Mouse (Mus musculus) B cell, adult 2 months (primary cell): Measurements from ENCODE around the gene Gm17359.

Experiments used
- DNase-seq, 2 experiments: peaks; one replicate each; pipeline ENCODE4 v3.0.0; 2022

The Gm17359 gene

GRCm38 (mm10) chr3:79358721-79359120 is 22.3 kb downstream of the Gm17359 start:
- no peak for DNase-seq

GRCm38 (mm10) chr3:79360317-79361101 is 24.0 kb downstream of the Gm17359 start:
- no peak for DNase-seq

GRCm38 (mm10) chr3:79366098-79366497 is 29.6 kb downstream of the Gm17359 start:
- DNase-seq: no peak

DNA sequence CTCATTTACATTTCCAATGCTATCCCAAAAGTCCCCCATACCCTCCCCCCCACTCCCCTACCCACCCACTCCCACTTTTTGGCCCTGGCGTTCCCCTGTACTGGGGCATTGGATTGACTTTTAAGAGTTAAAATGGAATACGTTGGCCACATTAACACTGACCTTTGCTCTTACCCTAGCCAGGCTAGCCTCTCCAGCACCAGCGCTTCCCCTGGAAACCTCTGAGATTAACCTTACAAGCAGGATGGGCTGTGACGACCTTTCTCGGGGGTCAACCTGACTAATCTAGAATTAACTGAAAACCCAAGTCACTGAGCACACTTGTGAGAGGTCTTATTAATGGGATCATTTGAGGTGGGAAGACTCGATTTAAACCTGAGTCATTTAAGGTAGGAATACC is 31.8 kb downstream of the Gm17359 start:
- no peak for DNase-seq

- no peak for DNase-seq
These were observed 34.0 kb downstream of the Gm17359 start for GRCm38 (mm10) chr3:79370385-79370929.

GRCm38 (mm10) chr3:79371506-79372195 is 35.2 kb downstream of the Gm17359 start:
- DNase-seq: no peak

DNA sequence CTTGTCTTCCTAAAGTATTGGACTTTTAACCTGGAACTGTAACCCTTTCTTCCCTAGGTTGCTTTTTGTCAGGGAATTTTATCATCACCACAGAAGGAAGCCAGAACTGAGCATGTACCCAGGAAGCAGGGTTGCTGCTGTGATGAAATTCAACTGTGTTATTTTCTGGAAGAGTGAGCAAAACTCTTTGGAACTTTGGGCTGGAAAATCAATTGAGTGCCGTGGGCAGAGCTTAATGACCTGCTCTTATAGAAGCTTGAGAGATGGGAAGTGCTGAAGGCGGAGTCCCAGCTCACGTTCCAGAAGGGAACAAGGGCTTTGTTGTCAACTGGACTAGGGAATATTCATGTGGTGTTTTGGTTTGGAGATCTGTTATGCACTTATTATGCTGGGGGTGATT is 37.5 kb downstream of the Gm17359 start:
- no peak for DNase-seq

DNA sequence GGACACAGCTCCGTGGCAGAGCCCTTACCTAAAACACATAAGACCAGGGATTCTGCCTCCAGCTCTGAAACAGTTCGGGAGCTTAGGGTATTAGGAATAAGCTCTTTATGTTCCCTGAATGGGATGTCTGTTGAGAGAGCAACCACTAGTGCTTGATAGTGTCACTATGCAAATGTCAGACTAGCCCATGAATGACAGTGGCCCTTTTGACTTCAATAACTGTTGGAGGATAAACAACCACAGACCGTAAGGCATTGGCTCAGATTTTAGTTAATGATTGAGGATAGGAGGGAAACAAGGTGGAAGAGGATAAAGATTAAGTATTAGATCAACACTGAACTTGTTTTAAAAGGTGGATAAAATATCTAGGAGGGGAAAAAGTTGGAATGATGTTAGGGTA is 41.6 kb downstream of the Gm17359 start:
- no peak for DNase-seq

DNA sequence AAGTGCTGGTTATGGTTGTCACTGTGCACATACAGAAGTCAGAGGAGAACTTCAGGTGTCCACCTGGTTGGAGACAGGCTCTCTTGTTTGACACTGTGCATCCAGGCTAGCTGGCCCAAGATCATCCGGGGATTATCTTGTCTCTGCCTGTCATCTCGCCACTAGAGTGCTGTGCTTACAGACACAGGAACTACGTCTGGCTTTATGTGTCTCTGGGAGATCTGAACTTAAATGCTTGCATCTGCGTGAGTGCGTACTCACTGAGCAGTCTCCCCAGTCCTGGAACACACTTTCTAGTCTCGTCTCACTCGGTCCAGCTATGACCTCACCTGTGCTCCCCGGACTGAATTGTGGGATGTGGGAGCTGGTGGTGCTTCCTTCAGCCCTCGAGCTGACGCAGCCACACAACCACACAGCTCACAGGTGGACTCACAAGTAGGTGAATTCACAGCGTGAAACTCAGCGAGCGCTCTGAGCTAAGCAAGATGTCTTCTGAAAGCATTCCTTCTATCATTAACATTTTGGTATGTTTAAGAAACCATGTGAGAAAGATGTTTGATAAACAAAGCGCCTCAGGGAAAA is 42.9 kb downstream of the Gm17359 start:
- no peak for DNase-seq

- DNase-seq: no peak
These were observed 43.6 kb downstream of the Gm17359 start for GRCm38 (mm10) chr3:79379873-79380595.

- DNase-seq: no peak
These were observed 44.9 kb downstream of the Gm17359 start for GRCm38 (mm10) chr3:79381398-79381797.

- DNase-seq: no peak
These were observed 49.1 kb downstream of the Gm17359 start for GRCm38 (mm10) chr3:79385434-79386029.

GRCm38 (mm10) chr3:79389081-79389480 is 52.6 kb downstream of the Gm17359 start:
- DNase-seq: no peak

GRCm38 (mm10) chr3:79400552-79400951 is 64.1 kb downstream of the Gm17359 start:
- no peak for DNase-seq

DNA sequence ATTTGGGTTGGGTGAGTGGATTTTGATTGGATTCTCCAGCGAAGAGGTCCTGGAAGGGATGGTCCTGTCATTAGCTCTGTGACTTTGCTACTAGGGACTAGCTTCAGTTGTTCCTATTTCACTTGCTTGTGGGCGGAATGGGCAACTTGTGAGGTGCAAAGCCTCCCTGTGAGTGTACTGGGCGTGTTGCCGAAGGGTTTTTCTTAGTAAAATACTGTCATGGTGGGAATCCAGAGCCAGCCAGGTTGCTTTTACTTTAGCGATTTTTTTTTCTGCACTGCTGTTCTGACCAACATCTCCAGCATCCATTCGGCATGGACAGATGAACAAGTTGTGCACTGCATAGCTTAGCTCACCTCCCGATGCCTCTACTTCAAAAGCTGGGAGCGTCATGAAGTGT is 65.6 kb downstream of the Gm17359 start:
- no peak for DNase-seq

DNA sequence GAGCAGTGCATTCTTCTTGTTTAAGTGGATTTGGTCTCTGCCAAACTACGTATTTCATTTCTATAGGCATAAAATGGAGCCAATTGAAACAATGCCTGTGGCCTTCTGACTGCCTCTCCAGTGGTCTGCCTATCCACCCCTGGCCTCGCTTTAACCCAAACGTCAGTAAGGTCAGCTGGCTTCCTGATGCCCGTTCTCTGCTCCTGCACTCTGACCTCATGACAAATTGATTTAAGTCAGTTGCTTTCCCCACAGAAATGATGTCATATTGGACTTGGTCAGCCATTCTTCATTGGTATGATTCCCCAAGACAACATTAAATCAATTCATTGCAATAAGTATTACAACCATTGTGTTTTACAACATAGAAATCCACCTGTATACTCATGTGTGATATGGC is 72.1 kb downstream of the Gm17359 start:
- no peak for DNase-seq

- DNase-seq: no peak
These were observed 73.6 kb downstream of the Gm17359 start for GRCm38 (mm10) chr3:79409927-79410628.

DNA sequence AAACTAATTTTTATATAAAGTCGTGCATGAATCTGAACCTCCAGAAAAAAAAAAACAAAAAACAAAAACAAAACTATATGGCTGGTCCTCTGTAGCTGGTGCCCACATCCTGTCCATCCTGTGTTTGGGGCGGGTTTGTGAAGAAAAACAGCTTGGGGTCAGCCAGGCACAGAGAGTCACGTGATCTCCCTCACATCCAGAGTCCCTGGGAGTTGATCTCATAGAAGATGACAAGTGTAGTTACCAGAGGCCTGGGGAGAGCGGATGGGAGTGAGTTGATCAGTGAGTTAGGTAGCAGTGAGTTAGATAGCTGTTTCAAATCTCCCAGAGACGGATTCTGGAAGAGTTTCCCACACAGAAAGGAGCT is 74.2 kb downstream of the Gm17359 start:
- no peak for DNase-seq

DNA sequence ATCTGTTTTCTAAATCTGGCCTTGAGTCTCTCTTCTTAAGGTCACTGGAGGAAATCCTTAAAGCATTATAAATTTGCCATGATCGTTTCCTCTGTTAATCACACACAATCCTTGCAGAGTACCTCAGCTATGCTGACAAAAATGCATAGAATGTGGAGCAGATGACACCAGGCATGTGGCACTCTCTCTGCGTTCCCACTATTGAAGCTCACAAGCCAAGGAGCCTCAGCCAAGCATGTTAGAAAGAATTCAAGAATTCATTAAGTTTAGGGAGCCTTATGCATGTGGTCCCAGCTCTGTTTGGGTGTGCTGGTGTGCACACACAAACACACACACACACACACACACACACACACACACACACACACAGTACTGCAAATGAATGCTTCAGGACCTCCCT is 75.2 kb downstream of the Gm17359 start:
- no peak for DNase-seq

DNA sequence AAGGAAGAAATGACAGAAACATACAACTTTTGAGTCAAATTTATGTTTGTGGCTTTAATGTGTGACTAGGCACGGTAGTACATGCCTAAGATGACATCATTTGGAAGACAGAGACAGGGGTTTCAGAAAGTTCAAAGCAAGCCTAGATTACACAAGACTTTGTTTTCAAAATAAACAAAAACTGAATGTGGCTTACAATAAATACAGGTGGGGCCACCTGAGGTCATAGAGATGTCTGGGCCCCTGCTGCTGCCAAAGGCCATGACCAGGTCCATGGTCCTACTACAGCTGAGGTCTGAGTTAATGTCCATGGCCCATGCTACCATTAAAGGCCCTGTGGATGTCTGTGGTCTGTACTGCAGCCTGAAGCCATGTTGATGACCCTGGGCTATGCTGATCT is 77.0 kb downstream of the Gm17359 start:
- DNase-seq: no peak

DNA sequence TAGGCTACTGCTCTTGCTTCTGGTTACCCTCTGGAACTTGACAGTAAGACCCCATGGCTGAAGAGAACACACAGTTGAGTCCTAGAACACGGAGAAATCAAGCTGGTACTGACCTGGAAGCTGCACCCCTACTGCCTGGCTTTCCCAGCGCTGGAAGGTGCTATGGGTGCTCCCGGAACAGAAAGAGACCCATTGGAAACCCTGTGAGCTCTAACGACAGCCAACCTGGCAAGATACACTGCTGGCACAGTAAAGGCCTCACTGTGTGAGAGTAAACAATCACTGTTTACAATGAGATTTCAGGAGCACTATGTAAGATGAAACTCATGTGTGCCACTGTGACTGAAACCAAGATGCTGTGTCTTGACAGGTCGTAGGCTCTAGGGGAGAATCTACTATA is 78.6 kb downstream of the Gm17359 start:
- DNase-seq: no peak

DNA sequence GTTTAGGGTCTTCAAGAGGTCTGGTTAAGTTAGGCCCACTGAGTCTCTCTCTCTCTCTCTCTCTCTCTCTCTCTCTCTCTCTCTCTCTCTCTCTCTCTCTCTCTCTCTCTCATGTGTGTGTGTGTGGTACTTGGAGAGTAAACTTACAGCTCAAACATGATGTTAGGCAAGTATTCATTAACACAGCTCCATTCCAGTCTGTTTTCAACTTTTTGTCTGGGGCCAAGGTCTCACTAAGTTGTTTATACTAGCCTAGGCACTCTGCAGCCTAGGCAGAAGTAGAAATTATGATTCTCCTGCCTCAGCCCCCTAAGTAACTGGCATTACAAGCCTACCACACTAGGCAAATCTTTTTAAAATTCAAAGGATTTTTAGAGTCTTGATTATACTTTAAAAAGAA is 79.5 kb downstream of the Gm17359 start:
- no peak for DNase-seq
